Mouse (Mus musculus) heart, embryonic 10.5 days (tissue): Measurements from ENCODE around the gene Tpd52l2. TPM values are rescaled to one million over a fixed set of nuclear protein-coding genes. Genes with fewer than 3 reads are reported as not detected.

Experiments used
- polyA plus RNA-seq: library from polyadenylated mRNA; unstranded; fragments of >200 nt; fragmentation: Nextera tagmentation; extraction: Ambion mirVana; gene quantifications from 2 replicates; pipeline ENCODE4 v1.2.1, GENCODE M21; 2016

Gene Tpd52l2
- polyA plus RNA-seq, 1 experiment from 2014 or later: 162 TPM

Other genes starting within 250 kb of the Tpd52l2 start
- 13.1 and 13.2 TPM in 2 replicates for gene Gmeb2, start 209.1 kb upstream of the Tpd52l2 start, polyA plus RNA-seq
- 0.37 and 1.0 TPM in 2 replicates for gene Stmn3, start 182.6 kb upstream of the Tpd52l2 start, polyA plus RNA-seq
- 46.0 and 50.6 TPM in 2 replicates for gene Rtel1, start 177.4 kb upstream of the Tpd52l2 start, polyA plus RNA-seq
- 36.9 and 38.0 TPM in 2 replicates for gene Zgpat, start 132.2 kb upstream of the Tpd52l2 start, polyA plus RNA-seq
- 64.1 and 65.6 TPM in 2 replicates for gene Arfrp1, start 131.7 kb upstream of the Tpd52l2 start, polyA plus RNA-seq
- 16.5 and 20.5 TPM in 2 replicates for gene Lime1, start 117.1 kb upstream of the Tpd52l2 start, polyA plus RNA-seq
- 16.5 and 18.5 TPM in 2 replicates for gene Zbtb46, start 37.7 kb upstream of the Tpd52l2 start, polyA plus RNA-seq
- gene Abhd16b, start 3.9 kb upstream of the Tpd52l2 start, polyA plus RNA-seq: 0.11 TPM in 1 of 2 replicates, not detected in the other
- gene Dnajc5, start 23.3 kb downstream of the Tpd52l2 start, polyA plus RNA-seq: 87.2 and 97.0 TPM in 2 replicates
- 67.3 and 83.6 TPM in 2 replicates for gene Uckl1, start 87.8 kb downstream of the Tpd52l2 start, polyA plus RNA-seq
- gene Prpf6, start 94.7 kb downstream of the Tpd52l2 start, polyA plus RNA-seq: 56.1 and 62.9 TPM in 2 replicates
- gene Zfp512b, start 95.7 kb downstream of the Tpd52l2 start, polyA plus RNA-seq: 36.0 and 37.0 TPM in 2 replicates
- gene Samd10, start 102.1 kb downstream of the Tpd52l2 start, polyA plus RNA-seq: 15.0 and 16.6 TPM in 2 replicates
- gene Gm29797, start 159.9 kb downstream of the Tpd52l2 start, polyA plus RNA-seq: 0.24 TPM in 1 of 2 replicates, not detected in the other
- 22.1 and 25.0 TPM in 2 replicates for gene Sox18, start 174.5 kb downstream of the Tpd52l2 start, polyA plus RNA-seq
- 12.2 and 15.3 TPM in 2 replicates for gene Tcea2, start 183.2 kb downstream of the Tpd52l2 start, polyA plus RNA-seq
- gene Rgs19, start 196.8 kb downstream of the Tpd52l2 start, polyA plus RNA-seq: 56.4 and 67.7 TPM in 2 replicates
- gene Lkaaear1, start 201.3 kb downstream of the Tpd52l2 start, polyA plus RNA-seq: not detected in 2 replicates
- 6.1 and 6.6 TPM in 2 replicates for gene Oprl1, start 217.9 kb downstream of the Tpd52l2 start, polyA plus RNA-seq